Mouse (Mus musculus) neural tube, embryonic 12.5 days (tissue): Measurements from ENCODE around the gene Chchd10. TPM values are rescaled to one million over a fixed set of nuclear protein-coding genes. Genes with fewer than 3 reads are reported as not detected.
"Not testable (repeated sequence)": the region's sequence is repeated elsewhere in the genome, so short reads cannot be mapped to it uniquely, and the experiment has no call there.

Experiments
- ATAC-seq: fragments of 200-750 bp; cut with Nextera tagmentation; 2 replicates; pipeline ENCODE4 v1.8.0; 2017; ENCODE audit warnings: low read depth, mild to moderate bottlenecking, moderate TSS enrichment, moderate library complexity; ENCODE audit not compliant: low FRiP score
- H3K27ac ChIP-seq: fragments of 300-500 bp; sonication (generic); 2 replicates; pipeline ENCODE4 v1.5.1; 2016
- H3K27me3 ChIP-seq: fragments of 300-500 bp; sonication (generic); replicated peaks from 2 replicates; pipeline ENCODE4 v1.6.1; 2016; ENCODE audit warnings: mild to moderate bottlenecking
- H3K36me3 ChIP-seq: fragments of 300-500 bp; sonication (generic); 2 replicates; pipeline ENCODE4 v1.6.1; 2016; ENCODE audit warnings: mild to moderate bottlenecking
- H3K4me1 ChIP-seq: fragments of 300-500 bp; sonication (generic); 2 replicates; pipeline ENCODE4 v1.6.1; 2016
- H3K4me2 ChIP-seq: fragments of 300-500 bp; sonication (generic); replicated peaks from 2 replicates; pipeline ENCODE4 v1.6.1; 2016; ENCODE audit warnings: mild to moderate bottlenecking
- H3K4me3 ChIP-seq: fragments of 300-500 bp; sonication (generic); 2 replicates; pipeline ENCODE4 v1.5.1; 2016
- H3K9ac ChIP-seq: fragments of 300-500 bp; sonication (generic); 2 replicates; pipeline ENCODE4 v1.6.1; 2016; ENCODE audit warnings: mild to moderate bottlenecking
- H3K9me3 ChIP-seq: fragments of 300-500 bp; sonication (generic); 2 replicates; pipeline ENCODE4 v1.6.1; 2016; ENCODE audit warnings: mild to moderate bottlenecking
- WGBS: fragments of 180-500 bp; shearing (Covaris S2); methylation state at CpG from one replicate; pipeline ENCODE4 v1.1.7; 2016; 5-methylcytosine and 5-hydroxymethylcytosine counted together
- polyA plus RNA-seq: library from polyadenylated mRNA; unstranded; fragments of >200 nt; fragmentation: Nextera tagmentation; extraction: Ambion mirVana; gene quantifications from 2 replicates; pipeline ENCODE4 v1.2.1, GENCODE M21; 2016

Gene Chchd10
- 20.2 and 20.6 TPM in 2 replicates for polyA plus RNA-seq

DNA sequence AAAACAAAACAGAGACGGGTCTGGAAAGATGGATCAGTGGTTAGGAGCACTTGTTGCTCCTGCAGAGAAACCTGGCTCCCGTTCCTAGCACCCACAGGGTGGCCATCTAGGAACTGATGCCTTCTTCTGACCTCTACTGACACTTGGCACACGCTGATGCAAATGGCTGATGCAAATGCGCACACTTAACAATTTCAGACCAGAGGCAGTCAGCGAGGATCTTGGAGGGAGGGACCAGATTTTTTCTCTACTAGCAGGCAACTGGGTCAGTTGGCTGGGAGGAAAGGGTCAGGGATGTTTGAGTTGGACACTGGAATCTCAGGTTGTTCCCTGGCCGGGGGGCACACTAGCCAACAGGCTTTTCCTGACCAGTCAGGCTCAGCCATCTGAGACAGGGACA lies at the start of gene Chchd10:
TSS of gene Chchd10 (plus strand) at position 240 of the 400 bp plus-strand sequence.
- no peaks in the 10 kb centered on the region for H3K9me3 ChIP-seq
- no peak for ATAC-seq
- no peaks in the 10 kb centered on the region for H3K36me3 ChIP-seq
- H3K4me2 ChIP-seq = peak within 1 kb of the TSS; percentile 94
- peak within 1 kb of the TSS; percentile 71 for H3K9ac ChIP-seq
- peaks cover 37% of the 10 kb centered on the region for H3K4me1 ChIP-seq
- peaks cover 35% of the 10 kb centered on the region for H3K27me3 ChIP-seq
- WGBS = 20% methylated on average over 6 of the region's 6 CpGs
- H3K4me3 ChIP-seq = peak within 1 kb of the TSS; percentile 48
- H3K27ac ChIP-seq = peak within 1 kb of the TSS; percentile 6; the same call in 1 of the 2 replicates

DNA sequence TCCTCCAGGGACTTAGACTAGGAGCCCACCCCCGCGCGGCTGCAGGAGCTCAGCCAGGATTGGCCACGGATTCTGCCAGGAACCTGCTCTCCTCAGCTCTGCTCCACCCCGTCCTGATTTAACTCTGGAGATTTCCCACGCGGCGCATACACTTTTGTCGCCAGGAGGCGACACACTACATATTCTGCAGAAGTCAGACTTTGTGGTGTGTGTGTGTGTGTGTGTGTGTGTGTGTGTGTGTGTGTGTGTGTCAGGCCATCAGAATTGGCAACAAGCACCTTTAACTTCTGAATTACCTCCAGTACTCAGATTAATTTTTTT lies 49.7 kb upstream of the Chchd10 start:
- Histone ChIP-seq H3K27me3 (no peaks in the 10 kb centered on the region), H3K4me3 (no peak overlapping the region), H3K9ac (no peak overlapping the region), H3K27ac (no peak overlapping the region), H3K4me1 (no peaks in the 10 kb centered on the region), H3K36me3 (no peaks in the 10 kb centered on the region), H3K9me3 (no peaks in the 10 kb centered on the region), H3K4me2 (peak overlapping the region; percentile 41)
- ATAC-seq = peak; percentile 64
- WGBS = 1% methylated on average over 10 of the region's 10 CpGs

- Histone ChIP-seq H3K4me2 (no peak overlapping the region), H3K27ac (no peak overlapping the region), H3K9me3 (no peaks in the 10 kb centered on the region), H3K27me3 (no peaks in the 10 kb centered on the region), H3K36me3 (no peaks in the 10 kb centered on the region), H3K4me3 (no peak overlapping the region), H3K9ac (no peak overlapping the region), H3K4me1 (no peaks in the 10 kb centered on the region)
- 93% methylated on average over 8 of the region's 8 CpGs for WGBS
- no peak for ATAC-seq
Measured at GRCm38 (mm10) chr10:75884742-75885141, 48.2 kb upstream of the Chchd10 start.

- not testable (repeated sequence) for H3K9me3 ChIP-seq, ATAC-seq
Measured at GRCm38 (mm10) chr10:75887504-75887903, 45.4 kb upstream of the Chchd10 start.

GRCm38 (mm10) chr10:75889406-75890153 lies 43.4 kb upstream of the Chchd10 start:
- Histone ChIP-seq H3K9me3 (no peaks in the 10 kb centered on the region), H3K27ac (no peak overlapping the region), H3K9ac (no peak overlapping the region), H3K4me3 (no peak overlapping the region), H3K36me3 (0 out of 2 replicates have a peak, but pooled peaks cover 5% of the 10 kb centered on the region), H3K4me1 (peaks cover 8% of the 10 kb centered on the region), H3K27me3 (no peaks in the 10 kb centered on the region), H3K4me2 (no peak overlapping the region)
- no peak for ATAC-seq
- WGBS = 53% methylated on average over 8 of the region's 8 CpGs

More at GRCm38 (mm10) chr10:75887504-75887903, 45.4 kb upstream of the Chchd10 start:
- not testable (repeated sequence) for H3K4me3 ChIP-seq, H3K27me3 ChIP-seq, H3K27ac ChIP-seq, H3K4me2 ChIP-seq, H3K9ac ChIP-seq, H3K36me3 ChIP-seq, H3K4me1 ChIP-seq
- 85% methylated on average over 5 of the region's 5 CpGs for WGBS

- peak; percentile 99 for ATAC-seq
- peak within 1 kb of the TSS; percentile 49 for H3K9ac ChIP-seq
- WGBS = 1% methylated on average over 51 of the region's 51 CpGs
- no peaks in the 10 kb centered on the region for H3K9me3 ChIP-seq
- H3K36me3 ChIP-seq = peaks cover 34% of the 10 kb centered on the region
- peak within 1 kb of the TSS; percentile 89 for H3K4me2 ChIP-seq
- no peak within 1 kb of the TSS for H3K27ac ChIP-seq
- peak within 1 kb of the TSS; percentile 37 for H3K4me3 ChIP-seq
- H3K4me1 ChIP-seq = peaks cover 12% of the 10 kb centered on the region
- no peaks in the 10 kb centered on the region for H3K27me3 ChIP-seq
Measured at GRCm38 (mm10) chr10:75893089-75893750, 39.7 kb upstream of the Chchd10 start, which contains the start of gene Derl3. Gene Derl3 (plus strand): TSS chr10:75893413.

- no peak overlapping the region for H3K27ac ChIP-seq
- H3K9ac ChIP-seq = no peak overlapping the region
- WGBS = 81% methylated on average over 6 of the region's 6 CpGs
- no peak overlapping the region for H3K4me3 ChIP-seq
- no peak for ATAC-seq
- no peak overlapping the region for H3K4me2 ChIP-seq
- H3K36me3 ChIP-seq = peaks cover 48% of the 10 kb centered on the region
- no peaks in the 10 kb centered on the region for H3K27me3 ChIP-seq
- H3K9me3 ChIP-seq = no peaks in the 10 kb centered on the region
- H3K4me1 ChIP-seq = peaks cover 13% of the 10 kb centered on the region
Measured at GRCm38 (mm10) chr10:75894601-75895000, 38.3 kb upstream of the Chchd10 start.

- Histone ChIP-seq H3K4me1 (peaks cover 13% of the 10 kb centered on the region), H3K27ac (no peak overlapping the region), H3K4me3 (no peak overlapping the region), H3K27me3 (no peaks in the 10 kb centered on the region), H3K4me2 (no peak overlapping the region), H3K9ac (no peak overlapping the region), H3K36me3 (peaks cover 58% of the 10 kb centered on the region), H3K9me3 (no peaks in the 10 kb centered on the region)
- ATAC-seq = no peak
- WGBS = 93% methylated on average over 5 of the region's 5 CpGs
Measured at GRCm38 (mm10) chr10:75895730-75896129, 37.2 kb upstream of the Chchd10 start.

DNA sequence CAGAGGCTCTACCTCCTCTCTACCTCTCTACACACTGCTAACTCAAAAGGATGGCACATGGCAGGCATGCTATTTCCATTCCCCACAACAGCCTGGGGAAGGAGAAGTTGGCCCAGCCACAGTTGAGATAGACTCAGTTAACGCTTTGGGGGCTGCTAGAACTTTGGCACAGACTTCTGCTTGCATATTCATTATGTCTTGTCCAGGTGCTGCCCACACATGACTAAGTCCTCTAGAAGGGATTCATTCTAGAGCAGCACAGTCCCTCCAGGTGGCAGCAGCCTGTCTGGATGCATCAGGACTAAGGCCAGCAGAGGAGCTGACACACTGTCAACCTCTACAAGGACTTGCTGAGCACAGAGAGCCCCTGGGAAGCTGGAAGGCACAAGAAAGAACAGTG lies 36.7 kb upstream of the Chchd10 start:
- Histone ChIP-seq H3K27me3 (no peaks in the 10 kb centered on the region), H3K27ac (no peak overlapping the region; the same call in 1 of the 2 replicates), H3K4me3 (no peak overlapping the region), H3K4me1 (peaks cover 13% of the 10 kb centered on the region), H3K4me2 (no peak overlapping the region), H3K9ac (no peak overlapping the region), H3K36me3 (peaks cover 61% of the 10 kb centered on the region), H3K9me3 (no peaks in the 10 kb centered on the region)
- 90% methylated on average over 1 of the region's 1 CpGs for WGBS
- no peak for ATAC-seq

GRCm38 (mm10) chr10:75897373-75897772 lies 35.6 kb upstream of the Chchd10 start:
- no peak overlapping the region for H3K9ac ChIP-seq
- H3K27ac ChIP-seq = no peak overlapping the region
- no peak for ATAC-seq
- H3K4me3 ChIP-seq = no peak overlapping the region
- no peaks in the 10 kb centered on the region for H3K9me3 ChIP-seq
- H3K4me1 ChIP-seq = peaks cover 13% of the 10 kb centered on the region
- peaks cover 72% of the 10 kb centered on the region for H3K36me3 ChIP-seq
- no peak overlapping the region for H3K4me2 ChIP-seq
- no peaks in the 10 kb centered on the region for H3K27me3 ChIP-seq
- 46% methylated on average over 6 of the region's 6 CpGs for WGBS

- Histone ChIP-seq H3K9me3 (no peaks in the 10 kb centered on the region), H3K36me3 (peaks cover 80% of the 10 kb centered on the region), H3K4me2 (no peak overlapping the region), H3K27me3 (no peaks in the 10 kb centered on the region), H3K27ac (no peak overlapping the region), H3K9ac (no peak overlapping the region), H3K4me1 (peaks cover 13% of the 10 kb centered on the region), H3K4me3 (no peak overlapping the region)
- no peak for ATAC-seq
- WGBS = 78% methylated on average over 6 of the region's 6 CpGs
Measured at GRCm38 (mm10) chr10:75898039-75898564, 34.8 kb upstream of the Chchd10 start.

- ATAC-seq = no peak
- Histone ChIP-seq H3K4me1 (peaks cover 6% of the 10 kb centered on the region; the same call in 1 of the 2 replicates), H3K27ac (no peak overlapping the region), H3K4me3 (no peak overlapping the region), H3K36me3 (peaks cover 87% of the 10 kb centered on the region), H3K9me3 (no peaks in the 10 kb centered on the region), H3K27me3 (no peaks in the 10 kb centered on the region), H3K4me2 (no peak overlapping the region), H3K9ac (no peak overlapping the region)
- 76% methylated on average over 3 of the region's 3 CpGs for WGBS
Measured at GRCm38 (mm10) chr10:75898846-75899245, 34.1 kb upstream of the Chchd10 start.
